ENCODE assay signal across 8 mouse cellular contexts in the genomic region with DNA sequence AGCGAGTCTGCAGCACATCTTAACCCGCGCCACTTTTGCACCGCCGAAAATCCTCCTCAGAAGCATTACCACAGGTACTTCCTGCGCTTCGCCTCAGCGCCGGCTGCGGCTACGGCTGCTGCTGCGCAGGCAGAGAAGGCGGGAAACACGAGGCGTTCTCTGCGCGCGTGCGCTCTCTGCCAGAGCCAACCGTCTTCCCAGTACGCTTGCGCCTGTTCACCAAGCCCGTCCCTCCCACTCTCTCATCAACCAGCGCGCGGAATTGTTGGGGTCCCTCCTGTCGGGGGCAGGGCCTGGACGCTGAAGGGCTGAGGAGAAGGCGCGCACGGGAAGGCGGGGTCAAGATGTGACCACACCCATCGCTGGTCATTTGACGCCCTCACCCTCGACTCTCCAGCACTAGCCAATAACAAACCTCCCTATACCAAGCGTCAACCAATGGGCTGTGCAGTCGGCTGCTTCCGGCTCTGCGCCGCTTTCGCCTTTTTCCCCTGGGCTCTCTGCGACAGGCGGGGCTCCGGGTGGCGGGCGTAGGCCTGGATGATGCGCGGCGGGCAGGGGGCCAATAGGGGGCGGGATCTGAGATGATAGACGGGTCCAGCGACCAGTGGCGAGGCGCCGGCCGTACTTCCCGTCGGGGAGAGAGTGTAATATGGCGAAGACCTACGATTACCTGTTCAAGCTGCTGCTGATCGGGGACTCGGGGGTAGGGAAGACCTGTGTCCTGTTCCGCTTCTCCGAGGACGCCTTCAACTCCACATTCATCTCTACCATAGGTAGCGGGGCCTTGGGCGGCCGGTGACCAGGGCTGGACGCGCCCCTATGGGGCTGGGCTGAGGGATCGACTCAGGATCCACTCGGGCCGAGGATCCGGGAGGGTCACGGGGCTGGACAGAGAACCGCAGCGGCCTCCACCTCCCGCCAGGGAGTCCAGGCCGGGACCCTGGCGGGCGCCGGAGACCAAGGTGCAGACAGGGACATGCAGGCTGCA. TPM values are rescaled to one million over a fixed set of nuclear protein-coding genes. Genes with fewer than 3 reads are reported as not detected.
DNase-seq lines count a peak whose midpoint lies in the region; ATAC-seq and TF ChIP-seq lines count a peak whose summit lies in the region.

TSS of gene Rab8a (plus strand) at position 494 of the 991 bp plus-strand sequence.

- no peaks in the 10 kb centered on the region for H3K27me3 ChIP-seq in MEL (ENCODE audit: control insufficient read depth in 1 of 2, insufficient read depth in 2 of 2, low read length in 2 of 2)
- no peaks in the 10 kb centered on the region for H3K27me3 ChIP-seq in cerebellum, adult 2 months (ENCODE audit: control insufficient read depth, insufficient read depth, low read length)
- H3K27me3 ChIP-seq in forebrain, postnatal 0 days (ENCODE audit: insufficient read depth, low read length), result no peaks in the 10 kb centered on the region
- no peaks in the 10 kb centered on the region for H3K27me3 ChIP-seq in lung, embryonic 15.5 days

- no peaks in the 10 kb centered on the region for H3K9me3 ChIP-seq in MEL (replicated peaks; ENCODE audit: insufficient read depth, low read length)
- no peaks in the 10 kb centered on the region for H3K9me3 ChIP-seq in forebrain, postnatal 0 days (ENCODE audit: low read length)
- H3K9me3 ChIP-seq in lung, embryonic 15.5 days, result no peaks in the 10 kb centered on the region

- H3K9ac ChIP-seq in MEL (ENCODE audit: control insufficient read depth, low read depth, low read length, poor library complexity, severe bottlenecking), result peak within 1 kb of the TSS; percentile 95
- peak within 1 kb of the TSS; percentile 98 for H3K9ac ChIP-seq in forebrain, postnatal 0 days
- H3K9ac ChIP-seq in lung, embryonic 15.5 days, result peak within 1 kb of the TSS; percentile 92

- H3K4me3 ChIP-seq in MEL (ENCODE audit: control insufficient read depth in 1 of 2, insufficient read depth in 1 of 2, low read depth in 2 of 2, low read length in 2 of 2), result peak within 1 kb of the TSS; percentile 95
- H3K4me3 ChIP-seq in cerebellum, adult 2 months (replicated peaks; ENCODE audit: insufficient read depth, low read depth, low read length), result peak within 1 kb of the TSS; percentile 95
- H3K4me3 ChIP-seq in forebrain, postnatal 0 days (ENCODE audit: low read depth, low read length), result peak within 1 kb of the TSS; percentile 91
- peak within 1 kb of the TSS; percentile 79 for H3K4me3 ChIP-seq in lung, embryonic 15.5 days

- peak; percentile 98 for ATAC-seq in forebrain, postnatal 0 days
- peak; percentile 99 for ATAC-seq in lung, embryonic 15.5 days (ENCODE audit: borderline replicate concordance, extremely low read depth, low FRiP score, low TSS enrichment)

- H3K4me2 ChIP-seq in forebrain, postnatal 0 days (ENCODE audit: low read depth), result peak within 1 kb of the TSS; percentile 74
- H3K4me2 ChIP-seq in lung, embryonic 15.5 days, result peak within 1 kb of the TSS; percentile 74

- H3K4me1 ChIP-seq in MEL (ENCODE audit: control insufficient read depth in 1 of 2, insufficient read depth in 2 of 2, low read length in 2 of 2), result peaks cover 2 to 15% of the 10 kb centered on the region in 2 experiments
- H3K4me1 ChIP-seq in cerebellum, adult 2 months (ENCODE audit: control insufficient read depth, insufficient read depth, low read length), result peaks cover 10% of the 10 kb centered on the region; the same call in 1 of the 2 replicates
- H3K4me1 ChIP-seq in forebrain, postnatal 0 days (ENCODE audit: insufficient read depth), result peaks cover 11% of the 10 kb centered on the region
- peaks cover 24% of the 10 kb centered on the region for H3K4me1 ChIP-seq in lung, embryonic 15.5 days

- no peak for TF ChIP-seq RAD21 in MEL (IDR thresholded peaks at IDR 0.05; ENCODE audit: low read depth, low read length)

- TF ChIP-seq CTCF in MEL (IDR thresholded peaks at IDR 0.05 in 2 of 3, conservative IDR thresholded peaks at IDR 0.05 in 1 of 3; ENCODE audit: control insufficient read depth in 1 of 3, insufficient read depth in 1 of 3, low read depth in 2 of 3, low read length in 3 of 3, poor library complexity in 1 of 3, severe bottlenecking in 1 of 3), result no peak
- no peak for TF ChIP-seq CTCF in cerebellum, adult 2 months (IDR thresholded peaks at IDR 0.05; ENCODE audit: borderline replicate concordance, insufficient read depth, low read depth, low read length)
- peak; percentile 18; the same call in 1 of the 2 replicates for TF ChIP-seq CTCF in forebrain, postnatal 0 days (IDR thresholded peaks at IDR 0.05; ENCODE audit: low read depth)

- peak; percentile 99 for DNase-seq in MEL (ENCODE audit: low read depth, low spot score)
- DNase-seq in cerebellum, adult 2 months, result peak; percentile 100
- DNase-seq in forebrain, postnatal 0 days, result peak; percentile 100
- peak; percentile 100 for DNase-seq in heart, postnatal 4 days
- peak; percentile 100 for DNase-seq in layer of hippocampus, adult 8-10 months (ENCODE audit: low spot score in 2 of 2)
- DNase-seq in ovary, adult 18-20 months (ENCODE audit: low spot score), result peak; percentile 100
- peak; percentile 100 for DNase-seq in thymus, postnatal 0 days (ENCODE audit: low spot score)

- TF ChIP-seq POLR2A in MEL (IDR thresholded peaks at IDR 0.05; ENCODE audit: control insufficient read depth in 1 of 2, insufficient read depth in 1 of 2, low read depth in 1 of 2, low read length in 2 of 2, poor library complexity in 1 of 2), result peak; percentile 65 to 83
- TF ChIP-seq POLR2A in cerebellum, adult 2 months (IDR thresholded peaks at IDR 0.05; ENCODE audit: borderline replicate concordance, insufficient read depth, low read length), result peak; percentile 97

- WGBS in cerebellum, adult 2 months, result under 1% methylated on average over 82 of the region's 82 CpGs
- 2% methylated on average over 82 of the region's 82 CpGs for whole genome bisulfite sequencing in forebrain, postnatal 0 days
- WGBS in lung, embryonic 15.5 days, result under 1% methylated on average over 82 of the region's 82 CpGs

- H3K36me3 ChIP-seq in MEL (ENCODE audit: control insufficient read depth in 1 of 2, insufficient read depth in 2 of 2, low read length in 2 of 2), result peaks cover 3 to 24% of the 10 kb centered on the region in 2 experiments; a peak in 3 of 4 replicates
- peaks cover 11% of the 10 kb centered on the region; the same call in 1 of the 2 replicates for H3K36me3 ChIP-seq in forebrain, postnatal 0 days (ENCODE audit: insufficient read depth)
- H3K36me3 ChIP-seq in lung, embryonic 15.5 days, result peaks cover 4% of the 10 kb centered on the region; the same call in 1 of the 2 replicates

- peaks cover 31% of the 10 kb centered on the region for H3K79me2 ChIP-seq in MEL (ENCODE audit: control insufficient read depth, insufficient read depth, low read length, poor library complexity)

- H3K27ac ChIP-seq in MEL (ENCODE audit: control insufficient read depth, low read depth, low read length), result peak within 1 kb of the TSS; percentile 99
- peak within 1 kb of the TSS; percentile 82 for H3K27ac ChIP-seq in cerebellum, adult 2 months (ENCODE audit: insufficient read depth, low read length)
- H3K27ac ChIP-seq in forebrain, postnatal 0 days (ENCODE audit: low read depth, low read length), result peak within 1 kb of the TSS; percentile 91
- H3K27ac ChIP-seq in lung, embryonic 15.5 days, result peak within 1 kb of the TSS; percentile 78

- TF ChIP-seq EP300 in MEL (IDR thresholded peaks at IDR 0.05; ENCODE audit: low read depth in 1 of 2, low read length in 2 of 2), result no peak

TF ChIP-seq in MEL, 35 proteins besides CTCF, POLR2A, EP300 and RAD21 (continues in another document):
- TF ChIP-seq NRF1 (IDR thresholded peaks at IDR 0.05; ENCODE audit: insufficient read depth, low read depth, low read length, poor library complexity, severe bottlenecking) (peak; percentile 81), ZNF384 (IDR thresholded peaks at IDR 0.05; ENCODE audit: low read depth, low read length) (no peak), TAL1 (IDR thresholded peaks at IDR 0.05; ENCODE audit: low read length) (no peak), TBP (IDR thresholded peaks at IDR 0.05; ENCODE audit: low read depth, low read length) (peak; percentile 61), E2F4 (IDR thresholded peaks at IDR 0.05; ENCODE audit: borderline replicate concordance, low read depth, low read length) (peak; percentile 98), CHD2 (IDR thresholded peaks at IDR 0.05; ENCODE audit: low read length) (peak; percentile 30; the same call in 1 of the 2 replicates), KAT2A (conservative IDR thresholded peaks at IDR 0.05; ENCODE audit: low read depth, low read length) (no peak), ZKSCAN1 (IDR thresholded peaks at IDR 0.05; ENCODE audit: low read depth, low read length) (no peak), POLR2AphosphoS2 (IDR thresholded peaks at IDR 0.05; ENCODE audit: low read length) (peak; percentile 58; the same call in 1 of the 2 replicates), CHD1 (IDR thresholded peaks at IDR 0.05; ENCODE audit: low read depth, low read length) (no peak), MXI1 (IDR thresholded peaks at IDR 0.05; ENCODE audit: low read depth, low read length) (peak; percentile 61; the same call in 1 of the 2 replicates), MAFK (IDR thresholded peaks at IDR 0.05; ENCODE audit: borderline replicate concordance, low read depth, low read length) (no peak), HCFC1 (IDR thresholded peaks at IDR 0.05; ENCODE audit: low read depth, low read length) (peak; percentile 80), ETS1 (IDR thresholded peaks at IDR 0.05; ENCODE audit: low read depth, low read length) (peak; percentile 64; the same call in 1 of the 2 replicates), RCOR1 (IDR thresholded peaks at IDR 0.05; ENCODE audit: low read depth, low read length) (no peak), SIN3A (IDR thresholded peaks at IDR 0.05; ENCODE audit: low read length) (peak; percentile 59), MAZ (IDR thresholded peaks at IDR 0.05; ENCODE audit: low read depth, low read length) (no peak), MAX (IDR thresholded peaks at IDR 0.05; ENCODE audit: low read length) (peak; percentile 99), MYB (IDR thresholded peaks at IDR 0.05; ENCODE audit: low read depth, low read length) (peak; percentile 52; the same call in 1 of the 2 replicates), SMC3 (IDR thresholded peaks at IDR 0.05; ENCODE audit: low read depth, low read length) (no peak)

RNA-seq across cellular contexts. Expression of gene Rab8a, which starts in this region (rescaled TPM):
- total RNA-seq in MEL (2012; rRNA removed), result 95.2 and 97.4 TPM in 2 replicates
- 100 to 1,000 TPM in 1 of 2 experiments, not detected in 1; 139 TPM for polyA plus RNA-seq in MEL (2012; ENCODE audit: insufficient read depth in 1 of 2, insufficient read length in 2 of 2, low read depth in 1 of 2, low replicate concordance in 2 of 2, missing spikeins in 1 of 2)
- 67.6 and 68.7 TPM in 2 replicates for polyA plus RNA-seq in cerebellum, adult 2 months (2012; rRNA removed)
- 35.7 and 39.1 TPM in 2 replicates for total RNA-seq in forebrain, postnatal 0 days (2014; rRNA removed)
- 74.2 and 85.0 TPM in 2 replicates for polyA plus RNA-seq in forebrain, postnatal 0 days (2015; fragmentation: Nextera tagmentation; extraction: Ambion mirVana)
- 10 to 100 TPM; 38.1 to 43.2 TPM for total RNA-seq in heart, postnatal 4 days (2021)
- 10 to 100 TPM; 32.2 to 40.7 (median 37.0) TPM for total RNA-seq in layer of hippocampus, adult 8-10 months (2022)
- polyA plus RNA-seq in lung, embryonic 15.5 days (2015; fragmentation: Nextera tagmentation; extraction: Ambion mirVana), result 118 and 120 TPM in 2 replicates
- 140 and 151 TPM in 2 replicates for polyA plus RNA-seq in thymus, postnatal 0 days (2015; fragmentation: Nextera tagmentation; extraction: Ambion mirVana)

Comparison
In these comparisons a context has a peak if more than half of its experiments do, and no peak if none do; other contexts are left out.
1. Peak in every context shown above with its lines: DNase-seq, ATAC-seq, H3K4me3 ChIP-seq and H3K27ac ChIP-seq.